Mouse (Mus musculus) heart, embryonic 12.5 days (tissue): ENCODE data around the gene Kcnk3. TPM values are rescaled to one million over a fixed set of nuclear protein-coding genes. Genes with fewer than 3 reads are reported as not detected.

Source experiments
- ATAC-seq: fragments of 200-750 bp; cut with Nextera tagmentation; 2 replicates; pipeline ENCODE4 v1.8.0; 2017; ENCODE audit warnings: moderate TSS enrichment, moderate library complexity; ENCODE audit not compliant: insufficient number of reproducible peaks, low FRiP score
- H3K27ac ChIP-seq: fragments of 300-500 bp; sonication (generic); 2 replicates; pipeline ENCODE4 v1.5.1; 2016; ENCODE audit warnings: mild to moderate bottlenecking, moderate library complexity; ENCODE audit not compliant: poor library complexity, severe bottlenecking
- H3K27me3 ChIP-seq: fragments of 300-500 bp; sonication (generic); replicated peaks from 2 replicates; pipeline ENCODE4 v1.6.1; 2016; ENCODE audit warnings: mild to moderate bottlenecking, moderate library complexity
- H3K36me3 ChIP-seq: fragments of 300-500 bp; sonication (generic); 2 replicates; pipeline ENCODE4 v1.6.1; 2016; ENCODE audit warnings: mild to moderate bottlenecking, moderate library complexity
- H3K4me1 ChIP-seq: fragments of 300-500 bp; sonication (generic); replicated peaks from 2 replicates; pipeline ENCODE4 v1.6.1; 2016; ENCODE audit warnings: mild to moderate bottlenecking
- H3K4me2 ChIP-seq: fragments of 300-500 bp; sonication (generic); 2 replicates; pipeline ENCODE4 v1.6.1; 2016; ENCODE audit warnings: mild to moderate bottlenecking, moderate library complexity
- H3K4me3 ChIP-seq: fragments of 300-500 bp; sonication (generic); 2 replicates; pipeline ENCODE4 v1.5.1; 2016; ENCODE audit warnings: mild to moderate bottlenecking
- H3K9ac ChIP-seq: fragments of 300-500 bp; sonication (generic); 2 replicates; pipeline ENCODE4 v1.6.1; 2016; ENCODE audit warnings: mild to moderate bottlenecking, moderate library complexity
- H3K9me3 ChIP-seq: fragments of 300-500 bp; sonication (generic); replicated peaks from 2 replicates; pipeline ENCODE4 v1.6.1; 2016; ENCODE audit warnings: mild to moderate bottlenecking, moderate library complexity
- WGBS: fragments of 180-500 bp; shearing (Covaris S2); methylation state at CpG from one replicate; pipeline ENCODE4 v1.1.7; 2016; 5-methylcytosine and 5-hydroxymethylcytosine counted together
- polyA plus RNA-seq: library from polyadenylated mRNA; unstranded; fragments of >200 nt; fragmentation: Nextera tagmentation; extraction: Ambion mirVana; gene quantifications from 2 replicates; pipeline ENCODE4 v1.2.1, GENCODE M21; 2016

The Kcnk3 gene
- polyA plus RNA-seq, 1 experiment from 2014 or later = 45.1 TPM

DNA sequence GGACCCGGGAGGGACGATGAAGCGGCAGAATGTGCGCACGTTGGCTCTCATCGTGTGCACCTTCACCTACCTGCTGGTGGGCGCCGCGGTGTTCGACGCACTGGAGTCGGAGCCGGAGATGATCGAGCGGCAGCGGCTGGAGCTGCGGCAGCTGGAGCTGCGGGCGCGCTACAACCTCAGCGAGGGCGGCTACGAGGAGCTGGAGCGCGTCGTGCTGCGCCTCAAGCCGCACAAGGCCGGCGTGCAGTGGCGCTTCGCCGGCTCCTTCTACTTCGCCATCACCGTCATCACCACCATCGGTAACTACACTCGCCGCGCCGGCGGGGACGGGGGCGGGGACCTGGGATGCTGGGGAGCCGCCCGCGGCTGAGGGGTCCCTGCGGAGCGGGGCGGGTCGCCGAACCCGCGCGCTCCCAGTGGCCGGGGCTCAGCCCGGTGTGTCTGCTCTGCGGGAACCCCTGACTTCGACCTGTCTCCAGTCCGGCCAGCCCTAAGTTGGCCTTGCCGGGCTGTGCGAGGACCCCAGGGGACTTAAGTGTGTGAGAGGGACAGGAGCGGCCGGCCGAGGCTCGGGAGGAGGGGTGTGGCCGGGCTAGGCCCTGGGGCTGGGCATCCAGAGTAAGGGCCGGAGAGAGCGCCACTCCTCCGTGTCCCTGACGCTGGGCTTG is 465 bp downstream of the Kcnk3 start:
- H3K9me3 ChIP-seq = no peaks in the 10 kb centered on the region
- H3K27ac ChIP-seq = peak overlapping the region; percentile 83
- H3K36me3 ChIP-seq = no peaks in the 10 kb centered on the region
- peak overlapping the region; percentile 80 for H3K9ac ChIP-seq
- H3K4me1 ChIP-seq = peaks cover 69% of the 10 kb centered on the region
- peak overlapping the region; percentile 97 for H3K4me2 ChIP-seq
- under 1% methylated on average over 70 of the region's 70 CpGs for WGBS
- ATAC-seq = peak; percentile 20; the same call in 1 of the 2 replicates
- peaks cover 20% of the 10 kb centered on the region for H3K27me3 ChIP-seq
- peak overlapping the region; percentile 70 for H3K4me3 ChIP-seq

DNA sequence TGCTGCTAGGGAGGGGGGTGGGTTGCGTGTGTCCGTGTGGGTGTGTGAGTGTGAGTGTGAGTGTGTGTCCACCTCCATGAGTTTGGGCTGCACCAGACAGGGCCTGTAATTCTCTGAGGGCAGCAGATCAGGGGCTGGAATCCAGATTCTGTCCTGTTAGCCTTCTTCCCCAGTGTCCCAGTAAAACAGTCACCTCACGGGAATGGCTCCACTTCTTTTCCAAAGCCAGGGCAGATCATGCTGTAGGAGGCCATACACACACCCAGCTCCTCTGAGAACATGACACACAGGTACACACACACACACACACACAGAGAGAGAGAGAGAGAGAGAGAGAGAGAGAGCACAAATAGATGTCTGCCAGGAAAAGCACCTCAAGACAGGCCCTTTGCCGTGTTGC is 1.1 kb downstream of the Kcnk3 start:
- Histone ChIP-seq H3K27me3 (peaks cover 20% of the 10 kb centered on the region), H3K27ac (peak overlapping the region; percentile 83), H3K9ac (peak overlapping the region; percentile 80), H3K36me3 (no peaks in the 10 kb centered on the region), H3K9me3 (no peaks in the 10 kb centered on the region), H3K4me1 (peaks cover 73% of the 10 kb centered on the region), H3K4me3 (peak overlapping the region; percentile 70), H3K4me2 (peak overlapping the region; percentile 97)
- ATAC-seq = no peak
- 39% methylated on average over 4 of the region's 4 CpGs for WGBS

DNA sequence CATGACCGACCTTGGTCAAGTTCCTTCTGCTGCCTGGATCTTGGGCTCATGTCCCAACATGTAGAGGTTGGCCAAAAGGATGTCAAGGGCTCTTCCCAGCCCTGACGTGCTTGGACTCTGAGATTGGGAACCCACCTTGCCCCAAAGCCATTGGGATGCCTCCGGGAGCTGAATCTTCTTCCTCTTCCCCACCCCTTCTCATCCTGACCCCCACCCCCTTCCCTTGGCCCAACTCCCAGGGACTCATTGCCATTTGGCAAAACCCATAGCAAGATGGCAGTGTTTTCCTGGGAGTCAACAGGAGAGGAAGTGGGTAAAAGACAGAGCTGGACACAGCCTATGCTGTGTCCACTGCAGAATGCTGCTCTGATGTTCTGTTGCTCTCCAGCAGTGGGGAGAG is 1.6 kb downstream of the Kcnk3 start:
- Histone ChIP-seq H3K9me3 (no peaks in the 10 kb centered on the region), H3K27me3 (peaks cover 20% of the 10 kb centered on the region), H3K9ac (peak overlapping the region; percentile 80), H3K4me2 (peak overlapping the region; percentile 97), H3K4me3 (peak overlapping the region; percentile 70), H3K27ac (peak overlapping the region; percentile 83), H3K4me1 (peaks cover 77% of the 10 kb centered on the region), H3K36me3 (no peaks in the 10 kb centered on the region)
- WGBS = 66% methylated on average over 3 of the region's 3 CpGs
- ATAC-seq = no peak

DNA sequence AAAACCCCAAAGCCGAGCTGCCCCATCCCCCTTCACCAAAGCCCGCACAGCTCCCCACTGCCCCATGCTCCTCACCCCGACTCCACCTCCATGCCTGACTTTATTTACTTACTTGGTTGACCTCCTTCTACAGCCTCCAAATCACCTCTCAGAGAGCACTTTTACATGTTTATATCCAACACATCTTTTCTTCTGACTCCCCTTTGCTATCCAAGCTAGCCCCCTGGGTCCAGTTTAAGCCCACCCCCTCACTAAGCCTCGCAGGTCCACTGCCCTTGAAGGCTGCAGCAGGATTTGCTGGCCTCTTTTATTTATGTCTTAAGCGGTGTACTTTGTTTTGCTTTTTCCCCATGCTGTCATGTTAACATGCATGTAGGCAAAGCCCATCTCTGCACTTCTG is 2.3 kb downstream of the Kcnk3 start:
- Histone ChIP-seq H3K4me1 (peaks cover 84% of the 10 kb centered on the region), H3K36me3 (no peaks in the 10 kb centered on the region), H3K9me3 (no peaks in the 10 kb centered on the region), H3K27ac (no peak overlapping the region), H3K9ac (no peak overlapping the region; the same call in 1 of the 2 replicates), H3K4me2 (peak overlapping the region; percentile 97), H3K27me3 (peaks cover 20% of the 10 kb centered on the region), H3K4me3 (peak overlapping the region; percentile 70; the same call in 1 of the 2 replicates)
- no peak for ATAC-seq
- 73% methylated on average over 5 of the region's 5 CpGs for WGBS

DNA sequence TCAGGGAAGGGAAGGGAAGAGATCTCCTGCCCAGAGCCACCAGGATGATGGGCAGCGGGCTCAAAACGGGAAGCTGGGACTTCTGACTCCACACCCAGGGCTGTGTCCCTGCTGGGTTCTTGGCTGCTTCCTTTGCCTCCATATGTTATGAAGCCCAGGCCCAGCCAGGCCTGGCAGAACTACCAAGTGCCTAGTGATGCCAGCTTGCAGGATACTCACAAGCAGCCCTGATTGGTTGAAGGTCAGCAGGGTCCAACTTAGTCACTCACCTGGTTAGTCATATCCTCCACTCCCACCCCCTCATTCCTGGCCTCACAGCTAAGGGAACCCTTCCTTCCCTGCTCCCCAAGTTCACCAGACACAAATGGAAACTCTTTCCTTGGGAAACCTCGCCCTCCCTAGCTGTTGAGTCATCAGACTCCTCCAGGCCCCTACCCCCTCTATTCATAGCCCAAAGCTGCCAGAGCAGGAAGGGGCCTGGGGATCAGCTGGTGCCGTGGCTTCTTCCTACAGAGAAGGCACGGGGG is 3.3 kb downstream of the Kcnk3 start:
- Histone ChIP-seq H3K27me3 (peaks cover 20% of the 10 kb centered on the region), H3K27ac (peak overlapping the region; percentile 55; the same call in 1 of the 2 replicates), H3K9ac (no peak overlapping the region), H3K36me3 (no peaks in the 10 kb centered on the region), H3K9me3 (no peaks in the 10 kb centered on the region), H3K4me3 (no peak overlapping the region), H3K4me2 (peak overlapping the region; percentile 97), H3K4me1 (peaks cover 95% of the 10 kb centered on the region)
- ATAC-seq = no peak
- WGBS = 37% methylated on average over 5 of the region's 5 CpGs

DNA sequence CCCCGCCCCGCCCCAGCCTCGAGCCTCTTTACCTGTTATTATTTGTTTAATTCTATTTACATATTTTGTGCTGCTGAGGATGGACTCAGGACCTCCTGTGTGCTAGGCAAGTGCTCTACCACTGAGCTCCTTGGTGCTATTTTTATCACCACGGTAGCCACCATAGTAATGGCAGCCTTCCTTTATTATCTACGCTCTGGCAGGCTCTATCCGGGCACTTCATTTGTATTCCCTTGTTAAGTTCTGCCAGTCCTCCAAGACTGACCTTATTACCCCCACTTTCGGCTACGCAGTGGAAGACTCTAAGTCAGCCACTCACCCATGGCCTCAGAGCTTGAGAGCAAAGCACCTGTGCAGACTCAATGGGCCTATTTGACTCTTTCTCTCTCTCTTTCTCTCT is 3.8 kb downstream of the Kcnk3 start:
- H3K4me2 ChIP-seq = peak overlapping the region; percentile 97; the same call in 1 of the 2 replicates
- no peak overlapping the region for H3K9ac ChIP-seq
- no peak for ATAC-seq
- peaks cover 20% of the 10 kb centered on the region for H3K27me3 ChIP-seq
- no peaks in the 10 kb centered on the region for H3K36me3 ChIP-seq
- H3K9me3 ChIP-seq = no peaks in the 10 kb centered on the region
- 53% methylated on average over 8 of the region's 8 CpGs for WGBS
- peak overlapping the region; percentile 55; the same call in 1 of the 2 replicates for H3K27ac ChIP-seq
- H3K4me1 ChIP-seq = peaks cover 93% of the 10 kb centered on the region
- H3K4me3 ChIP-seq = no peak overlapping the region

DNA sequence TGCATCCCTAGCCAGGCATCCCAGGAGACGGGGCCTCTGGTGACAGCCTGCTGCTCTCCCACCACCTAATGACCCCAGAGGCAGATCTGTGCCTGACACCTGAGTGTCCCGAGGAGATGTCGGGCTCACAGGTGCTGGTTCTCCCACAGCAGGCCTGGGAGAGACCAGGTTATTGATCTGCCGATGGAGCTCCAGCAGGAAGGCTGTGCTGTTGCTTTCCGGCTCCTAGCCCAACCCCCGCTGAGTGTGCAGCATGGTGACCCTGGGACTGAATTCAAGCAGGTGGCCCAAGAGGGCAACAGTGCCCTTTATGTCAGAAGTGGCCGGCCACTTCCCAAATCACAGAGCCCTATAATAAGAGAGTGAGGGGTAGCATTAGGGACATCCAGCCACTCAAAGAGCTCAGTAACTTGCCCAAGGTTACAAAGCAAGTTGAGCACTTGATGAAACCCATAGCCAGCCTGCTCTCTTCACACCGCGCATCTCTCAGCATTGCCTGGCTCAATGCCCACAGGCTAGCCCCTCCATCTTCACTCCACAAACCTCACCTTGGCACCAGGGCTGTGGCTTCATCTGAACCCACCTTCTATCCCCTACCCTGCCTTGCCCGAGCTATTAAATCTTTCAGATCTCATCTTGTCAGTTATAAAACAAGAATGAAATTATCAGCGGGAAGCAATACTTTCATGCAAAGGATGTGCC is 4.5 kb downstream of the Kcnk3 start:
- H3K4me2 ChIP-seq = 0 out of 2 replicates have a peak overlapping the region, but pooled peaks have one; percentile 0

DNA sequence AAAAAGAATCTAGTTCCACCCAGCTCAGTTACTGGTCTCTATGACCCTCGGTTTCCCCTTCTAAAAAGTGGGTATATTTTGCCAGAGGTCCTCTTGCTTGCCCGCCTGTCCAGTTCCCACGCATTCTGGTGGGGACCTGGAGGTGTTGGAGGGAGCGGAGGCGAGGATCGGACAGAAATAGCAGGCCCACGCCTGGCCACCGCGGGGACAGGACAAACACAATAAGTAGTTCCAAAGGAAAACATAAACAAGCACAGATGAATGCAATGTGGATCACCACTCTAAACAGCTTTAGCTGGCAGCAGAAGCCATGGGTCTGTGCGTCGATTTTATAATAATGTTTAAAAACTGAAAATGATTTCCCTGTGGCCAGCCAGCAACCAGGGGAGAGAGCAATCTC is 5.4 kb downstream of the Kcnk3 start:
- Histone ChIP-seq H3K9me3 (no peaks in the 10 kb centered on the region), H3K4me3 (no peak overlapping the region), H3K4me2 (peak overlapping the region; percentile 3; the same call in 1 of the 2 replicates), H3K36me3 (no peaks in the 10 kb centered on the region; the same call in 1 of the 2 replicates), H3K9ac (no peak overlapping the region), H3K27ac (peak overlapping the region; percentile 83), H3K27me3 (peaks cover 18% of the 10 kb centered on the region), H3K4me1 (peaks cover 81% of the 10 kb centered on the region)
- 53% methylated on average over 11 of the region's 11 CpGs for WGBS
- ATAC-seq = no peak

More for the DNA sequence above, 4.5 kb downstream of the Kcnk3 start:
- Histone ChIP-seq H3K4me3 (no peak overlapping the region), H3K9me3 (no peaks in the 10 kb centered on the region), H3K9ac (no peak overlapping the region), H3K27me3 (peaks cover 20% of the 10 kb centered on the region), H3K4me1 (peaks cover 87% of the 10 kb centered on the region), H3K27ac (peak overlapping the region; percentile 55; the same call in 1 of the 2 replicates), H3K36me3 (no peaks in the 10 kb centered on the region; the same call in 1 of the 2 replicates)
- ATAC-seq = no peak
- WGBS = 76% methylated on average over 11 of the region's 11 CpGs

DNA sequence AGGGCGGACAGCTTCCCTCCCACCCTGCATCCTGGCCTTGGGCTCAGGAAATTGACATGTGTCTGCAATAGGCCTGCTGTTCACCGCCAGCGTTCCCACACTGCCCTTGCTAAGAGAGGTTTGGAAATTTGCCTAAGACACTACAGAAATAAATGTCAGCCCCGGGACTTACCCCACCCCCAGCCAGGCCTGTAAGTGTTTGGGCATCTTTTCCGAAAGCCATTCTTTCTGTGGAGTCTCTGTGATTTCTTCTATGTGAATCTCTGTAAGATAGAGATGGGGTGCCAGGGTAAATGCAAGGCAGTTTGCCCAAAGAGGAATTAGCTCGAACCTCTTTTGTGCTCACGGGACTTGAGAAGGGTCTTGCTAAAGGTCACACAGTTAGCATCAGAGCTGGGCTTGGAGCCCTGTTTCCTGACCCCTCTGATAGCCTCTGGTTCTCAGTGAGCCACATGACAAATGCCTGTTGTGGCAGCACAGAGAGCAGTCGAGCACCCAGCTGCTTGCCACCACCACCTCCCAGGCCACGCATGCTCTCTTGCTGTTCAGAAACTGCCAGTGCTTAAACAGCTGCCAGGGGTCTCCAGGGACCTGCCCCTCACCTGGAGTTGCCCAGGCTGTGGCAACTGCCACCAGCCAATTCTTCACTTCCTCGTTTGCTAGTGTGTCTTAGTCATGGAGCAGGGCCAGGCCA is 6.0 kb downstream of the Kcnk3 start:
- Histone ChIP-seq H3K9ac (peak overlapping the region; percentile 19; the same call in 1 of the 2 replicates), H3K4me1 (peaks cover 75% of the 10 kb centered on the region), H3K4me3 (no peak overlapping the region), H3K9me3 (no peaks in the 10 kb centered on the region), H3K36me3 (no peaks in the 10 kb centered on the region; the same call in 1 of the 2 replicates), H3K27ac (peak overlapping the region; percentile 83), H3K4me2 (peak overlapping the region; percentile 3; the same call in 1 of the 2 replicates), H3K27me3 (peaks cover 12% of the 10 kb centered on the region)
- WGBS = 16% methylated on average over 10 of the region's 10 CpGs
- peak; percentile 57 for ATAC-seq

DNA sequence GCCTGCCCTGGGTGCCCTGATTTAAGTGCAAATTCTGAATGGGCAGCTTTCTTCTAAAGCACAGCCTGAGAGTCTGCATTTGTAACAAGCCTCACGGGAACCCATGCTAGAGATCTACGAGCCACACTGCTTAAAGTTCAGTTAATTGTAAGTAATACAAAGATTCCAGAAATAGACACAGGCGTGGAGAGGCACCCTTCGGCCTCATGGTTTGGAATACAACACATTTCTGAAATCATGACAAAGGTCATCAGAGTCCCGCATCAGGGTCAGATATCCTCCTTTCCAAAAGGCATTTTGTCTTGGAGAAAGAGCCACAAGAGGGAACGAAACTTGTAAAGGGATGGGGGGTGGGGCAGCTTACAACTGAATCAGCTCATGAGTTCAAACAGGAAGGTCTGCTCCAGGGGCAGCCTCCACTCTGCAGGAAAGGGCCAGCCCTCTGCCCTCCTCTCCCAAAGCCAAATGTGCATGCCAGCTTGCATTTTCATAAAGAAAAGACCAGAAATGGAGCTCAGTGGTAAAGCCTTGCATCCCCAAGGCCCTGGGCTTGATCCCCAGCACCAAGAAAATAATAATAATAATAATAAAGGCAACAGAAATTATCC is 7.1 kb downstream of the Kcnk3 start:
- H3K36me3 ChIP-seq = no peaks in the 10 kb centered on the region; the same call in 1 of the 2 replicates
- peak overlapping the region; percentile 83 for H3K27ac ChIP-seq
- H3K4me2 ChIP-seq = no peak overlapping the region
- H3K9ac ChIP-seq = peak overlapping the region; percentile 13; the same call in 1 of the 2 replicates
- H3K4me3 ChIP-seq = no peak overlapping the region
- peaks cover 1% of the 10 kb centered on the region for H3K27me3 ChIP-seq
- 30% methylated on average over 6 of the region's 6 CpGs for WGBS
- H3K9me3 ChIP-seq = no peaks in the 10 kb centered on the region
- no peak for ATAC-seq
- H3K4me1 ChIP-seq = peaks cover 65% of the 10 kb centered on the region
